Mouse (Mus musculus): ENCODE data around the gene Chl1. TPM values are rescaled to one million over a fixed set of nuclear protein-coding genes. Genes with fewer than 3 reads are reported as not detected.

Gene Chl1
- 0.40 and 0.86 TPM in 2 replicates for polyA plus RNA-seq (2015; fragmentation: Nextera tagmentation; extraction: Ambion mirVana)

DNA sequence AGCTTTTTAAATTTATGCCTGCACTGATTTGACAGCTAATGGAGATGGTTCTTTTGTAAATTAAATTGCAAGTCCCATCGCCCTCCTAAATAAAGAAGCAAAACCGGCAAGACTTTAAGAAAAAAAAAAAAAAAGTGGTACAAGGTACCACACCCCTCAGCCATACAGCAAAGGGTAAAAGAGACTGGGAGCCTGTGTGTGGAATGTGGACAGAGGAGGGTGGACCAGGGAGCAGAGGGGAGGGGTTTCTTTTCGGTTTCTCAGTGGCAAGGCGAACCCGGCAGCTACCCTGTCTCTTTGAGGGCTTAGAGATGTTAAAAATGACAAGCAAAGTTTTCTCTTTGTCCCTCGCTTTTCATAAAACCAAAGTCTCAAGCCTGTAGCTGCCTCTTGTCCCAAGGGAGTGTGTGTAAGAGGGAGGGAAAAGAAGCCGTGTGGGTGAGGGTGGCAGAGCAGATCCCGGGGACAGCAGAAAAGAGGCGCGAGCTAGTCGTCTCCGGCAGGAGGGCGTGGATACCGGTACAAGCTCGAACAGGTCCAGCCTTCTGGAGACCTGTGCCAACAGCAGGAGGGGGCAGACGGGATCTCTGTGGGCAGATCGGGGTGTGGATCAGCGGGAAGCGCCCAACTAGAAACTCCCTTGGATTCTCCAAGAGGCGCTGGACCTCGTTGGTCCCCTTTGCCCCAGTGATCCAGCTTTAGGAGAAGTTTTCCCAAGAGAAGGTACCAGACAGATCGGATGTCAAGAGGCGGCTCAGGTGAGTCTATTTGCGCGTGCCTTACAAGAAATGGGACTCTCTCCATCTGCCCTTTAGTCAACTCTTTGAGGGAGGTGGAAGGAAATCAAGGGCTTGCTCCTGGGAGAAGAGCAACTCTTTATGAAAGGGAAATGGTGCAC, at the start of gene Chl1:
Gene Chl1, plus strand, starts transcription at position 195 of the 898 bp plus-strand sequence.
- 2% methylated on average over 25 of the region's 25 CpGs for WGBS
- Histone ChIP-seq H3K4me2 (peak within 1 kb of the TSS; percentile 72), H3K27me3 (peaks cover 45% of the 10 kb centered on the region), H3K36me3 (no peaks in the 10 kb centered on the region), H3K9ac (no peak within 1 kb of the TSS), H3K9me3 (replicated peaks) (no peaks in the 10 kb centered on the region), H3K27ac (no peak within 1 kb of the TSS), H3K4me1 (peaks cover 19% of the 10 kb centered on the region), H3K4me3 (replicated peaks) (peak within 1 kb of the TSS; percentile 43)
- ATAC-seq (replicated peaks; ENCODE audit: low FRiP score): peak; percentile 65; the same call in 1 of the 2 replicates

DNA sequence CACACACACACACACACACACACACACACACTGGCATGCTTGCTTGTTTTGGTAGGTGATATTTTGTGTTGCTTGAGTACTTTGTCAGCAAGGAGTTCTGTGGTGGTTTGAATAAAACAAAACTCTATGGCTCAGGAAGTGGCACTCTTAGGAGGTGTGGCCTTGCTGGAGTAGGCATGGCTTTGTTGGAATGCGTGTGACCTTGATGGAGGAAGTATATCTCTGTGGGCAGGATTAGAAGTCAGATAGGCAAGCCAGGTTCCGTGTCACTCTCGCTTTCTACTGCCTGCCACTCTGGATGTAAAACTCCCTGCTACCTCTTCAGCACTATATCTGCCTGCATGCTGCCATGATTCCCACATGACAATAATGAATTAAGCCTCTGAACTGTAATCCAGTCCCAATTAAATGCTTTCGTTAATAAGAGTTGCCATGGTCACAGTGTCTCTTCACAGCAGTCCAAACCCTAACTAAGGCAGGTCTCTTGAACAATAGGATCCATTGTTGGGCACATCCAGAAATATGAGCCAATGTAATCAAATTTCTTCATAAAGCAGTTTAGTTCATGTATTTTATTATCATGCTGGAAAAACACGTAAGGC, 44.8 kb upstream of the Chl1 start:
- Histone ChIP-seq H3K27ac (no peak overlapping the region), H3K4me2 (no peak overlapping the region), H3K36me3 (no peaks in the 10 kb centered on the region), H3K4me1 (no peaks in the 10 kb centered on the region), H3K4me3 (replicated peaks) (no peak overlapping the region), H3K27me3 (no peaks in the 10 kb centered on the region), H3K9me3 (replicated peaks) (no peaks in the 10 kb centered on the region), H3K9ac (no peak overlapping the region)
- WGBS: 75% methylated on average over 5 of the region's 5 CpGs
- no peak for ATAC-seq (replicated peaks; ENCODE audit: low FRiP score)

DNA sequence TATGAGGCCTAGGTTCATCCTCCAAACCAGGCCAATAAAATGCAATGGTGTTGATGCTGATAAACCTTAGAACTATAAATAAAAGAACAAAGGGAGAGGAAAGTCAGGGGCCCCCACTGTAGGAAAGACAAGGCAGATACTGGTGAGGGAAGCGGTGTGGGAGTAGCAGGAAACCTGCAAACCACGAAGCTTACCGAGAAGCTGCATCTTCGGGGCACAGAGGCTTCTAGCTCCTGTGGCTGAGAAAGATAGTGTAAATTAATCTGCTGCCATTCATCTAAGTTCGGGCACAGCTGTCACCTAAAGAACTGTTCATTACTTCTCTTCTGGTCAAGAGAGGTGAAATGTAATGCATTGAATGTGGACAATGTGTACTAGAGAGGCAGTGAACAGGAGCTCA, 37.1 kb upstream of the Chl1 start:
- 22% methylated on average over 5 of the region's 5 CpGs for WGBS
- H3K27ac ChIP-seq: no peak overlapping the region
- ATAC-seq (replicated peaks; ENCODE audit: low FRiP score): no peak

DNA sequence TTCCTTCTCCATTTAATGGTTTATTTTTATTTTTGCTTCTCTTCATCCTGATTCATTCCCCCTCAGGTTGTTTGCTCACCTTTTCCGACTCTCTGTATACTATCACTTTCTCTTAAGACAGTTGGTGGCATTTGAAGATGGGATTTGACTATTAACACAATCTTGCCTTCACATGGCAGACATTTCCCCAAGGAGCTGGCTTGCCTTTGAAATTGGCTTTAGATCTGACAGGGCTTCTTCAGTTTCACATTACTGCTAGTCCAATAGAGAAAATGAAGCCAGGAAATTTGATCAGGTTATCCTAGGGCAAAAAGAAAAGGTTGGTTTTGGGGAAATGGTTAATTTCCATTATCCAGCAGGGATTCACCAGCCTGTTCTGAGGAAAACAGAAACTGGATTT, 23.2 kb upstream of the Chl1 start:
- H3K4me3 ChIP-seq (replicated peaks): no peak overlapping the region
- no peaks in the 10 kb centered on the region for H3K27me3 ChIP-seq
- no peak overlapping the region for H3K27ac ChIP-seq
- 80% methylated on average over 1 of the region's 1 CpGs for WGBS
- H3K4me2 ChIP-seq: no peak overlapping the region
- H3K36me3 ChIP-seq: no peaks in the 10 kb centered on the region
- H3K4me1 ChIP-seq: no peaks in the 10 kb centered on the region
- ATAC-seq (replicated peaks; ENCODE audit: low FRiP score): no peak
- H3K9me3 ChIP-seq (replicated peaks): no peaks in the 10 kb centered on the region
- no peak overlapping the region for H3K9ac ChIP-seq

More for the DNA sequence above, 37.1 kb upstream of the Chl1 start:
- Histone ChIP-seq H3K4me2 (no peak overlapping the region), H3K9ac (no peak overlapping the region), H3K4me3 (replicated peaks) (no peak overlapping the region), H3K4me1 (no peaks in the 10 kb centered on the region), H3K9me3 (replicated peaks) (no peaks in the 10 kb centered on the region), H3K36me3 (no peaks in the 10 kb centered on the region), H3K27me3 (no peaks in the 10 kb centered on the region)

DNA sequence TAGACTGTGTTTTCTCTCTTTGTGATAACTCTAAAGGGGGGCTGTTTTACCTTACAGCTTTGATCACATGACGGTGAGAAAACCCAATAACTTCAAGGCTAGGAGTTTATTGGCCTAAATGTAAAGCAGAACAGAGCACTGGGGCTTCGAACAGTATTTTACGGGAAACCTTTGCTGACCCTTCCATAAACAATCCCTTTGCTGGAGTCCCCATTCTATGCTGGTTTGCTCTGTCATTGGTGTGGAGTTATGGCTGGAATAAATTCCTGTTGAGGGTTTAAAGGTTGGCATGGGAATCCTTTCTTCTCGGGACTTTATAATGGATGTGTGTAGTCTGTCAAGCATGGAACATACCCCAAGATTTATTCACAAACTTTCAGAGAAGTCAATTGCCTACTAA, 12.0 kb upstream of the Chl1 start:
- Histone ChIP-seq H3K36me3 (no peaks in the 10 kb centered on the region), H3K9me3 (replicated peaks) (no peaks in the 10 kb centered on the region), H3K4me2 (no peak overlapping the region), H3K4me3 (replicated peaks) (no peak overlapping the region), H3K9ac (no peak overlapping the region), H3K4me1 (no peaks in the 10 kb centered on the region), H3K27ac (no peak overlapping the region), H3K27me3 (no peaks in the 10 kb centered on the region)
- no peak for ATAC-seq (replicated peaks; ENCODE audit: low FRiP score)
- 24% methylated on average over 4 of the region's 4 CpGs for WGBS

DNA sequence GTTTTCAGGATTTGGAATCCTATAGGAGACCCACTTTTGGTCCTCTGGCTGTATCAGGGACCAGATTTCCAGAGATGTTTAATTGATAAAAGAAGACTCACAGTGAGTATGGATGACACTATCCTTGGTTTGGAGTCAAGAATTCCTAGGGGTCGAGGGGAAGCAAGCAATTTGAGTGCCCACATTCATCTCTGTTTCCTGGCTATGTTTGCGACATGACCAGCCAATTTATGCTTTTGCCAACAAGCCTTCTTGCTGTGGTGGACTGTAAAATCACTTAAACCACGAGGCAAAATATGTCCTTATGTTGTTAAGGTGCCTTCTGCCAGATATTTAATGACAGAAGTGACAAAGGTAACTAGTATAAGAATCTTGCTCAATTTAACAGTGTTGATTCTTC, 6.3 kb upstream of the Chl1 start:
- no peaks in the 10 kb centered on the region for H3K9me3 ChIP-seq (replicated peaks)
- H3K4me2 ChIP-seq: no peak overlapping the region
- no peaks in the 10 kb centered on the region for H3K4me1 ChIP-seq
- no peak overlapping the region for H3K4me3 ChIP-seq (replicated peaks)
- H3K36me3 ChIP-seq: no peaks in the 10 kb centered on the region
- no peak overlapping the region for H3K9ac ChIP-seq
- no peak overlapping the region for H3K27ac ChIP-seq
- no peaks in the 10 kb centered on the region for H3K27me3 ChIP-seq
- ATAC-seq (replicated peaks; ENCODE audit: low FRiP score): no peak
- WGBS: 49% methylated on average over 3 of the region's 3 CpGs

DNA sequence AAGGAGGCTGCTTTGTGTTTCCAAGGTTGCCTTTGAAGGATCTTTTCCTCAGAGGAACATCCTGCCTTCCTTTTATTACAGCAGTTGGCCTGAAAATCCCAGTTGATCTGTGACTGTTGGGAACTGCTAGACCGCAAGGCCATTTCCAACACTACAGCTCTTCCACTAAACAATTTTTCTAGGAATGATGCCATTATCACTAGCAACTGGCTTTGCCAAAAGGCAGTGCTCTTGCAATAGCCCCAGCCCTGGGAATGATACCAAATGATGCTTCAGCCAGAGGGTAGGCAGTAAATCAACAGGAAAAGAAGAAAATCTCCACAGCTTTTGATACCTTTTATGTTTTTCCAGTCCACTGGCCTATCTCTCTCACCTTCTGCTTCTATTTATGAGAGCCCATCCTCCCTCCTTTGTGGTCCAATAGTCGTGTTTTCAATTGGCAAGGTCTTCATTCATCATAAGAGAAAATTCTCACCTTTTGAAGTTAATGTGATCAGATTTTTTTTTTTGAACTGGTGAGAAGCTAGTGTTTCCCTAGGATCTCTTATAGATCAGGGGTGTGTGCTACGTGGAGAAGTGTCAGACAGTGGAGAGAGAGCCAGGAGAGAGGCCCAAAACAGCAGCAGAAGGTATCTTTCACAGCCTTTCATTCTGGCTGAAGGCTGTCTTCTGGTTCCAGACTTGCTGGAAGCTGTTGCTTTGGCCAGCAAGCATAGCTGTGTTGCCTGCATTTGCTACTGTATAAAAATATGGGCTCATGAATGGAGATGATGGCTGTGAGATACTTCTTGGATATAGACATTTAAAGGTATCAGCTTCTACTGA, 2.4 kb upstream of the Chl1 start:
- no peak overlapping the region for H3K4me3 ChIP-seq (replicated peaks)
- ATAC-seq (replicated peaks; ENCODE audit: low FRiP score): no peak
- H3K27me3 ChIP-seq: peaks cover 36% of the 10 kb centered on the region
- H3K4me1 ChIP-seq: peaks cover 19% of the 10 kb centered on the region
- H3K9ac ChIP-seq: no peak overlapping the region
- H3K36me3 ChIP-seq: no peaks in the 10 kb centered on the region
- no peaks in the 10 kb centered on the region for H3K9me3 ChIP-seq (replicated peaks)
- no peak overlapping the region for H3K4me2 ChIP-seq
- no peak overlapping the region for H3K27ac ChIP-seq
- 59% methylated on average over 3 of the region's 3 CpGs for WGBS

DNA sequence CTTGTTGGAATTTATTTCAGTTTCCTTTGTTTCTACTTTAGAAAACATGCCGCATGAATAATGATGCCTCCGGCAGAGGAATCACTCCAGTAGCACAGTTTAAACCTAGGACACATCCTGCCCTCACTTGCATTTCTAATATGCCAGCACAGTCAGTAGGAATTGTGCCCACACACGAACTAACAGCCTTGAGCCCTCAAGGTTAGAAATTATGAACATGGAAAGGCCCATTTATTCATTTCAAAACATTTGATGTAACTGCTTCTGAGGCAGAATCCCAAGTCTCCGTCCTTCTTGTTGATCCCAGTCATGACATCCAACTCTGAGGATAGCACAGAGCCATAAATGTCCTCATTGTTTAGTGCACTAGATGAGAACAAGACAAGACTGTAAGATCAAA, 790 bp upstream of the Chl1 start:
- Histone ChIP-seq H3K27ac (no peak overlapping the region), H3K9me3 (replicated peaks) (no peaks in the 10 kb centered on the region), H3K9ac (no peak overlapping the region), H3K27me3 (peaks cover 45% of the 10 kb centered on the region), H3K36me3 (no peaks in the 10 kb centered on the region), H3K4me2 (no peak overlapping the region), H3K4me1 (peaks cover 19% of the 10 kb centered on the region), H3K4me3 (replicated peaks) (no peak overlapping the region)
- ATAC-seq (replicated peaks; ENCODE audit: low FRiP score): no peak
- WGBS: 51% methylated on average over 4 of the region's 4 CpGs

DNA sequence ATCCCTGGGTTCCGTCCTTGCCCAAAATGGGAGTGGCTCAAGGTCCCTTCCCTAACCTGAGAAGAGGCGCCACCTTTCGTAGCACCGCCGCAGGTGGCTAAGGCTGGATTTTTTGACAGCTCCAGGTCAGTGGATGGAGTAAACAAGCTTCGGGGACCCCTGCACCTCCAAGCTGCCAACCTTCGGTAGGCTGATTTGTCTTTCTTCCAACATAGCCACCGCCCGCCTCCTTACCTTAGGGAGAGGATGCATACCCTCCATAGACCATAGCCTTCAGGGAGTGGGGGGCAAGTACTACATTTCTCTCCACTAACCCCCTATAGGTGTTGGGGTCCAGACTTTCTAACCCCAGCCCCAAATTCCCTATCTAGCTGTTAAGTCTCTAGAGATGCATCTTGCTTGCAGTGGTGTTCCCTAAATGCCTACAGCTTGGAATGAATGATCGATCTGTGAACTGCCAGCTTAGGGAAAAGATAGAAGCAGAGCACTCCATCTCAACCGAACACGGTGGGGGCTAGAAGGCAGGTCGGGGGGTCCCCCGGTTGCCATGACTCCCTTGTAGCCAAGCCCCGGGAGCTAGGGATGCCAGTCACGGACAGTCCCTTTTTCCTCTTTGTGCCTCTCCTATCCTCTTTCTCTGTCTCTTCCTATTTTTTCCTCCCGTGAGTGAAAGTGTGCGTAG, 1.0 kb downstream of the Chl1 start:
- Histone ChIP-seq H3K9me3 (replicated peaks) (no peaks in the 10 kb centered on the region), H3K27me3 (peaks cover 45% of the 10 kb centered on the region), H3K4me3 (replicated peaks) (peak overlapping the region; percentile 43), H3K4me2 (peak overlapping the region; percentile 72), H3K4me1 (peaks cover 19% of the 10 kb centered on the region), H3K36me3 (no peaks in the 10 kb centered on the region), H3K9ac (no peak overlapping the region), H3K27ac (no peak overlapping the region)
- WGBS: 4% methylated on average over 18 of the region's 18 CpGs
- no peak; the same call in 1 of the 2 replicates for ATAC-seq (replicated peaks; ENCODE audit: low FRiP score)

DNA sequence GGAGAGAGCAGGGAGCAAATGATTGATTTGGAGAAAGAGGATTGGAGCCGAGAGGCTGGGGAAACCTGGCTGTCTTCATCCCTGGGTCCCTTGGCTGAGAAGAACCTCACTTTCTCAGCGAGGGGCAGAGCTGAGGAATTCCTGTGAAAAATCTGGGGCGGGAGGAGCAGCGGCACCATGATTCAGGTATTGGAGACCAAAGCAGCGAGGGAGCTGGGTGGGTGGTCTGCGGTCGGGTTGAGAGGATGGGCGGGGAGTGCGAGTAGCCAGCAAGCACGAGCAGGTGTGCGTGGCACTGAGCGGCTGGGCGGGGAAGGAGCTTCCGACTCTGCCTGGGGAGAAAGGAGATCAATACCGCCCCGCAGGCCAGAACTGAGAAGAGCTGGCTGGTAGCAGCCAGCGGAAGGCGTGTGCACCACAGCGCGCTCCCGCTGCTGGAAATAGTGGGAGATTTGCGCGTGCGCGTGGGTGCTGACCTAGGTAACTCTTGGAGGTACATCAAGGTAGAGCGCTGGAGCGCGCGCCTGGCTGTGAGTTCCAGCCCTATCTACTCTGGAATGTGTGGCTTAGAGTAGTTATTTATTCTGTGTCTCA, 1.7 kb downstream of the Chl1 start:
- H3K4me3 ChIP-seq (replicated peaks): peak overlapping the region; percentile 43
- H3K4me1 ChIP-seq: peaks cover 19% of the 10 kb centered on the region
- H3K27ac ChIP-seq: no peak overlapping the region
- H3K4me2 ChIP-seq: peak overlapping the region; percentile 72
- 1% methylated on average over 29 of the region's 29 CpGs for WGBS
- peaks cover 45% of the 10 kb centered on the region for H3K27me3 ChIP-seq
- H3K9ac ChIP-seq: no peak overlapping the region
- H3K9me3 ChIP-seq (replicated peaks): no peaks in the 10 kb centered on the region
- peak; percentile 81 for ATAC-seq (replicated peaks; ENCODE audit: low FRiP score)
- H3K36me3 ChIP-seq: no peaks in the 10 kb centered on the region

DNA sequence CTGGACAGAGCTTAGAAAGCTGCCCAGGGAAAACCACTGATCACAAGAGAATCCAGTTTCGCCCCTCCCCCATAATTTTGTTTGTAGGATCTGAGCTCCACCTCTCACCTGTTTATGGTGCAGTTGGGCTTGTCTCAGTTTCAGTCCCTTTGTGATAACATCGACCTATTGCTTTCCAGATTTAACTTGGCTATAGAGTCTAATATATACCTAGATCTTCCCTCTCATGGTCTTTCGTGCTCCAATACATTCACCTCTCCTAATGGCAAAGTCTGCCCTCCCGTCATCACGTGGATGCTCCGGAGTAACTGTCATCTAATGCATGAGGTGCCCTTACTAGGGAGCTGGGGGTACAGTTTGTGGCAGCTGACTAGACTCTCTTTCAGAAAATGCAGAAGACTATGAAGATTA, 2.5 kb downstream of the Chl1 start:
- Histone ChIP-seq H3K27ac (no peak overlapping the region), H3K9me3 (replicated peaks) (no peaks in the 10 kb centered on the region), H3K4me3 (replicated peaks) (no peak overlapping the region), H3K9ac (no peak overlapping the region), H3K27me3 (peaks cover 45% of the 10 kb centered on the region), H3K4me1 (peaks cover 19% of the 10 kb centered on the region), H3K4me2 (0 out of 2 replicates have a peak overlapping the region, but pooled peaks have one; percentile 72), H3K36me3 (no peaks in the 10 kb centered on the region)
- WGBS: 48% methylated on average over 6 of the region's 6 CpGs
- no peak for ATAC-seq (replicated peaks; ENCODE audit: low FRiP score)

Measured in kidney, embryonic 15.5 days (tissue).